Mouse (Mus musculus) kidney, embryonic 14.5 days (tissue): ENCODE data around the gene Uba6. TPM values are rescaled to one million over a fixed set of nuclear protein-coding genes. Genes with fewer than 3 reads are reported as not detected.

Experiments
- ATAC-seq: fragments of 200-750 bp; cut with Nextera tagmentation; 2 replicates; pipeline ENCODE4 v1.8.0; 2017; ENCODE audit warnings: moderate number of reproducible peaks, mild to moderate bottlenecking, moderate TSS enrichment, moderate library complexity; ENCODE audit not compliant: low FRiP score, low TSS enrichment
- H3K27ac ChIP-seq: fragments of 300-500 bp; sonication (generic); 2 replicates; pipeline ENCODE4 v1.5.1; 2014; ENCODE audit warnings: low read depth, mild to moderate bottlenecking, low read length, moderate library complexity, mixed read lengths
- H3K27me3 ChIP-seq: fragments of 300-500 bp; sonication (generic); 2 replicates; pipeline ENCODE4 v1.6.1; 2014; ENCODE audit warnings: mild to moderate bottlenecking, low read length; ENCODE audit not compliant: control insufficient read depth, insufficient read depth
- H3K36me3 ChIP-seq: fragments of 300-500 bp; sonication (generic); 2 replicates; pipeline ENCODE4 v1.6.1; 2014; ENCODE audit warnings: low read length, mixed read lengths; ENCODE audit not compliant: control insufficient read depth, insufficient read depth
- H3K4me1 ChIP-seq: fragments of 300-500 bp; sonication (generic); 2 replicates; pipeline ENCODE4 v1.6.1; 2014; ENCODE audit warnings: low read length, mixed read lengths; ENCODE audit not compliant: control insufficient read depth, insufficient read depth
- H3K4me2 ChIP-seq: fragments of 300-500 bp; sonication (generic); replicated peaks from 2 replicates; pipeline ENCODE4 v1.6.1; 2014; ENCODE audit warnings: low read depth, mild to moderate bottlenecking, low read length
- H3K4me3 ChIP-seq: fragments of 300-500 bp; sonication (generic); 2 replicates; pipeline ENCODE4 v1.5.1; 2014; ENCODE audit warnings: mild to moderate bottlenecking, low read length
- H3K9ac ChIP-seq: fragments of 300-500 bp; sonication (generic); 2 replicates; pipeline ENCODE4 v1.6.1; 2014; ENCODE audit warnings: low read depth, mild to moderate bottlenecking, low read length, moderate library complexity
- H3K9me3 ChIP-seq: fragments of 300-500 bp; sonication (generic); 2 replicates; pipeline ENCODE4 v1.6.1; 2016; ENCODE audit warnings: low read length; ENCODE audit not compliant: control insufficient read depth
- WGBS: fragments of 180-500 bp; shearing (Covaris S2); extraction: QIAGEN DNeasy Blood & Tissue Kit; methylation state at CpG from one replicate; pipeline ENCODE4 v1.1.7; 2014; 5-methylcytosine and 5-hydroxymethylcytosine counted together
- polyA plus RNA-seq: library from polyadenylated mRNA; unstranded; fragments of >200 nt; fragmentation: Nextera tagmentation; extraction: Ambion mirVana; gene quantifications from 2 replicates; pipeline ENCODE4 v1.2.1, GENCODE M21; 2014

Uba6 gene
- polyA plus RNA-seq, 1 experiment from 2014 or later = 21.2 TPM

DNA sequence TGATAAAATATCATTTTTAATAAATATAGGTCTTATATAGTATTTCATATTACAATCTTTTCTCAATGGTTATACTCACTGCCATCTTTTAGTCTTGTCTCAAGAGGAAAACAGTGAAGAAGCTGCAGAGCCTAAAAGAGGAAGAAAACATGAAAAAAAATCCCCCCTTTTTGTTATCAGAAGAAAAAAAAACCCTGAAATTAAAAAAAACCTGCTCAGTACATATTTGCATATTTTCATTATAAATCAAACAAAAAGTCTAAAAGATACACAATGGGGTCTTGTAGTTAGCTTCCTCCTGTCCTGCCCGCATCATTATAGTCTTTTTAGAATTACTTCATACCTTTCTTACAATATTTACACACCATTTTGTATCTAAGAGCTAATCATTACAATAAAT, 43.9 kb downstream of the Uba6 start:
- Histone ChIP-seq H3K9me3 (no peaks in the 10 kb centered on the region), H3K4me2 (no peak overlapping the region), H3K27ac (no peak overlapping the region), H3K4me1 (no peaks in the 10 kb centered on the region), H3K4me3 (no peak overlapping the region), H3K9ac (no peak overlapping the region), H3K36me3 (peaks cover 14% of the 10 kb centered on the region), H3K27me3 (no peaks in the 10 kb centered on the region)
- ATAC-seq = no peak
- WGBS = 94% methylated on average over 1 of the region's 1 CpGs

DNA sequence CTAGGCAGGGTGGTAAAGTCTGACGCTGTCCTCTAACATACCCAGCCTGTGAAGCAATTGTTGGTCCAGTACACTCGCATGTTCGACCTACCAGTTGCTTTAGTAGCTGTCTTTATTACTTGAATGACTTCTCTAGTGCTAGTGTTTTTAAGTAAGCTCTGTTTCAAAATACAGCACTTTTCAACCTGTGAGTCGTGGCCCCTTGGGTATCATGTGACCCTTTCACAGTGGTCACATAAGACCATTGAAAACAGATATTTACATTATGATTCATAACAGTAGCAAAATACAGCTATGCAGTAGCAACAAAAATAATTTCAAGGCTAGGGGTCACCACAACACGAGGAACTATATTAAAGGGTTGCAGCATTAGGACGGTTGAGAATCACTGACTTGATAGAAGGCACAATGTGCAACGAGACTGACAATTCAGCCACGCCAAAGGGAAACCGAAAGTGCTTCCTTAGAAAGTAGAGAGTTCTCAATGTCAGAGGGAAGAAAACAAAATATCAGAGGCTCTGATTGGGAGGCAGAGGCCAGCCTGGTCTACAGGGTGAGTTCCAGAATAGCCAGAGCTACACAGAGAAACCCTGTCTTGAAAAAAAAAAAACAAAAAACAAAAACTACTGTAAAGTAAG, 54.0 kb downstream of the Uba6 start:
- no peak overlapping the region for H3K27ac ChIP-seq
- no peak for ATAC-seq
- H3K36me3 ChIP-seq = peaks cover 32% of the 10 kb centered on the region
- no peak overlapping the region for H3K9ac ChIP-seq
- H3K4me1 ChIP-seq = no peaks in the 10 kb centered on the region
- H3K4me2 ChIP-seq = no peak overlapping the region
- no peaks in the 10 kb centered on the region for H3K9me3 ChIP-seq
- WGBS = 90% methylated on average over 9 of the region's 9 CpGs
- H3K27me3 ChIP-seq = no peaks in the 10 kb centered on the region
- H3K4me3 ChIP-seq = no peak overlapping the region

GRCm38 (mm10) chr5:86113997-86114396, 58.6 kb downstream of the Uba6 start:
- no peak overlapping the region for H3K27ac ChIP-seq
- H3K4me3 ChIP-seq = no peak overlapping the region
- WGBS = 69% methylated on average over 1 of the region's 1 CpGs
- ATAC-seq = no peak
- H3K9ac ChIP-seq = no peak overlapping the region
- H3K36me3 ChIP-seq = peaks cover 20% of the 10 kb centered on the region
- H3K4me1 ChIP-seq = no peaks in the 10 kb centered on the region
- no peaks in the 10 kb centered on the region for H3K9me3 ChIP-seq
- H3K4me2 ChIP-seq = no peak overlapping the region
- H3K27me3 ChIP-seq = no peaks in the 10 kb centered on the region

- H3K4me3 ChIP-seq = no peak overlapping the region
- WGBS = 93% methylated on average over 2 of the region's 2 CpGs
- no peak for ATAC-seq
- no peaks in the 10 kb centered on the region for H3K4me1 ChIP-seq
- no peak overlapping the region for H3K27ac ChIP-seq
- no peak overlapping the region for H3K9ac ChIP-seq
- H3K27me3 ChIP-seq = no peaks in the 10 kb centered on the region
- no peak overlapping the region for H3K4me2 ChIP-seq
- H3K36me3 ChIP-seq = peaks cover 13% of the 10 kb centered on the region; the same call in 1 of the 2 replicates
- H3K9me3 ChIP-seq = no peaks in the 10 kb centered on the region
Measured at GRCm38 (mm10) chr5:86113037-86113436, 59.6 kb downstream of the Uba6 start.

- H3K4me2 ChIP-seq = no peak overlapping the region
- no peaks in the 10 kb centered on the region for H3K4me1 ChIP-seq
- WGBS = 89% methylated on average over 1 of the region's 1 CpGs
- no peaks in the 10 kb centered on the region for H3K27me3 ChIP-seq
- peaks cover 10% of the 10 kb centered on the region; the same call in 1 of the 2 replicates for H3K36me3 ChIP-seq
- no peak overlapping the region for H3K27ac ChIP-seq
- no peaks in the 10 kb centered on the region for H3K9me3 ChIP-seq
- no peak overlapping the region for H3K4me3 ChIP-seq
- no peak overlapping the region for H3K9ac ChIP-seq
- ATAC-seq = no peak
Measured at GRCm38 (mm10) chr5:86111074-86111473, 61.5 kb downstream of the Uba6 start.

- Histone ChIP-seq H3K4me3 (no peak overlapping the region), H3K36me3 (no peaks in the 10 kb centered on the region; the same call in 1 of the 2 replicates), H3K9ac (no peak overlapping the region), H3K27me3 (no peaks in the 10 kb centered on the region), H3K9me3 (no peaks in the 10 kb centered on the region), H3K4me2 (no peak overlapping the region), H3K27ac (no peak overlapping the region), H3K4me1 (no peaks in the 10 kb centered on the region)
- WGBS = 85% methylated on average over 2 of the region's 2 CpGs
- ATAC-seq = no peak
Measured at GRCm38 (mm10) chr5:86106610-86107009, 66.0 kb downstream of the Uba6 start.

DNA sequence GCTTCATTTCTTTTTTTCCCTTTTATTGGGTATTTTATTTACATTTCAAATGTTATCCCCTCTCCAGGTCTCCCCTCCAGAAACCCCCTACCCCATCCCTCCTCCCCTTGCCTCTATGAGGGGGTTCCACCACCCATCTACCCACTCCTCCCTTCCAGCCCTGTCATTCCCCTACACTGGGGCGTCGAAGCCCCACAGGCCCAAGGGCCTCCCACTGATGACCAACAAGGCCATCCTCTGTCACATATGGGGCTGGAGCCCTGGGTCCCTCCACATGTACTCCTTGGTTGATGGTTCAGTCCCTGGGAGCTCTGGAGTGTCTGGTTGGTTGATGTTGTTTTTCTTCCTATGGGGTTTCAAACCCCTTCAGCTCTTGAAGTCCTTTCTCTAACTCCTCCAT, 70.4 kb downstream of the Uba6 start:
- Histone ChIP-seq H3K4me1 (no peaks in the 10 kb centered on the region), H3K27me3 (no peaks in the 10 kb centered on the region), H3K9me3 (no peaks in the 10 kb centered on the region), H3K9ac (no peak overlapping the region), H3K4me3 (no peak overlapping the region), H3K27ac (no peak overlapping the region), H3K4me2 (no peak overlapping the region), H3K36me3 (no peaks in the 10 kb centered on the region; the same call in 1 of the 2 replicates)
- no peak for ATAC-seq
- WGBS = 97% methylated on average over 2 of the region's 2 CpGs

GRCm38 (mm10) chr5:86100621-86101020, 72.0 kb downstream of the Uba6 start:
- no peaks in the 10 kb centered on the region for H3K9me3 ChIP-seq
- H3K4me2 ChIP-seq = no peak overlapping the region
- H3K4me3 ChIP-seq = no peak overlapping the region
- 88% methylated on average over 3 of the region's 3 CpGs for WGBS
- no peak overlapping the region for H3K27ac ChIP-seq
- no peak overlapping the region for H3K9ac ChIP-seq
- no peaks in the 10 kb centered on the region for H3K36me3 ChIP-seq
- no peaks in the 10 kb centered on the region for H3K4me1 ChIP-seq
- no peak for ATAC-seq
- H3K27me3 ChIP-seq = no peaks in the 10 kb centered on the region

- no peaks in the 10 kb centered on the region for H3K9me3 ChIP-seq
- no peak overlapping the region for H3K4me2 ChIP-seq
- H3K27ac ChIP-seq = no peak overlapping the region
- no peak overlapping the region for H3K4me3 ChIP-seq
- H3K36me3 ChIP-seq = no peaks in the 10 kb centered on the region
- no peaks in the 10 kb centered on the region for H3K4me1 ChIP-seq
- no peaks in the 10 kb centered on the region for H3K27me3 ChIP-seq
- no peak for ATAC-seq
- H3K9ac ChIP-seq = no peak overlapping the region
- WGBS = 93% methylated on average over 3 of the region's 3 CpGs
Measured at GRCm38 (mm10) chr5:86098988-86099387, 73.6 kb downstream of the Uba6 start.
